Mouse (Mus musculus): ENCODE data around the gene Smg6. TPM values are rescaled to one million over a fixed set of nuclear protein-coding genes. Genes with fewer than 3 reads are reported as not detected.

Gene Smg6
- polyA plus RNA-seq, 1 experiment from 2014 or later, result 18.5 TPM

DNA sequence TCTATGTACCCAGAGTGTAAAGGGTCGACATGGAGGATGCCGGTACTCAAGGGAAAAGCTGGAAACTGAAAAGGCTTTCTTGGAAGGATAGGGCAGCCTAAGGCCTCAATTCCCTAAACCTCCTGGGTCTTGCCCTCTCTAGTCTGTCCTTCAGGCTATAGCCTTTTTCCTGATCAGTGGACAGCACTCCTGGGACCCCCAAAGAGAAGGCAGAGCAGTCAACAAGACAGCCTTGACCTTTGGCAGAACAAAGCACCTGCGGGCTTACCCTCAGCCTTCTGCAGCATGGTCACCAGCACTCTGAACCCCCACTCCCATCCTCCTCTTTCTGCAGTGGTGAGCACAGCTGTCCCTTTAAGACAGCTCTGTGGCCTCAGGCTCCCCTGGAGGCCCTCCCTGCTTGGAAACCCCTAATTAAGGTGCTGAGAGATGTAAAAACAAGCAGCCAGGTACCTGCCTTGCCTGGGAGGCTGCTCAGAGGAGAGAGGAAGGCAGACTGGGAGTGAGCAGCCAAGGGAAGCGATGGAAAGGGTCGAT, 265.4 kb downstream of the Smg6 start, which contains the start of gene Dph1:
Gene Dph1, minus strand, starts transcription at position 337 of the 537 bp plus-strand sequence.
- H3K9me3 ChIP-seq (ENCODE audit: control insufficient read depth, low read length), result no peaks in the 10 kb centered on the region
- peak within 1 kb of the TSS; percentile 72 for H3K9ac ChIP-seq (ENCODE audit: low read length)
- peak within 1 kb of the TSS; percentile 91 for H3K4me2 ChIP-seq (ENCODE audit: low read depth, severe bottlenecking)
- WGBS, result 51% methylated on average over 5 of the region's 5 CpGs
- H3K27me3 ChIP-seq (ENCODE audit: control insufficient read depth, insufficient read depth, low read length), result peaks cover 38% of the 10 kb centered on the region
- H3K4me1 ChIP-seq (ENCODE audit: control insufficient read depth, insufficient read depth, low read length), result peaks cover 29% of the 10 kb centered on the region
- H3K27ac ChIP-seq (replicated peaks; ENCODE audit: low read depth, low read length), result no peak within 1 kb of the TSS
- ATAC-seq (ENCODE audit: insufficient number of reproducible peaks, low FRiP score, low TSS enrichment, low read depth) (no peak), DNase-seq (ENCODE audit: low spot score) (no peak)
- no peaks in the 10 kb centered on the region for H3K36me3 ChIP-seq (ENCODE audit: control insufficient read depth, insufficient read depth, low read length)
- H3K4me3 ChIP-seq (ENCODE audit: low read depth, low read length), result peak within 1 kb of the TSS; percentile 88

DNA sequence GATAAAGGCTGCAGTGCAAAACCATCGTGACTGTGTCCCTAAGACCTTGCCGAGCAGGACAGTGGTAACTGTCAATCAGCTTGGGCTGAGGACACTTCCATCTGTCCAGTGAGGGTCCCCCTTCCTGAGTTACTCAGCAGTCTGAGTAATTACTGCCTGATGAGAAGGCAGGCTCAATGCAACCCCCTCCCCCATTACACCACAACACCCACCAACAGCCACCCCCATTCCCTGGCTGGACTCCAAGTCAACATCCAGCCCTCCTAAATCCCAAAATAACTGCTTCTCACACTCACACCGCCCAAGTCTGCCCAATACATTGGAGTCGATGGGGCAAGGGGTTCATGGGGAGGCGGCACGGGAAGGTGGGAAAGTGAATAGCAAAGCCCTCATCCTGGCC, 266.2 kb downstream of the Smg6 start:
- no peak for ATAC-seq (ENCODE audit: insufficient number of reproducible peaks, low FRiP score, low TSS enrichment, low read depth)
- H3K9me3 ChIP-seq (ENCODE audit: control insufficient read depth, low read length), result no peaks in the 10 kb centered on the region
- DNase-seq (ENCODE audit: low spot score), result no peak
- no peak overlapping the region for H3K4me2 ChIP-seq (ENCODE audit: low read depth, severe bottlenecking)
- H3K27me3 ChIP-seq (ENCODE audit: control insufficient read depth, insufficient read depth, low read length), result peaks cover 42% of the 10 kb centered on the region
- H3K4me1 ChIP-seq (ENCODE audit: control insufficient read depth, insufficient read depth, low read length), result peaks cover 29% of the 10 kb centered on the region
- no peak overlapping the region for H3K4me3 ChIP-seq (ENCODE audit: low read depth, low read length)
- no peaks in the 10 kb centered on the region for H3K36me3 ChIP-seq (ENCODE audit: control insufficient read depth, insufficient read depth, low read length)
- H3K27ac ChIP-seq (replicated peaks; ENCODE audit: low read depth, low read length), result no peak overlapping the region
- H3K9ac ChIP-seq (ENCODE audit: low read length), result no peak overlapping the region
- WGBS, result 61% methylated on average over 6 of the region's 6 CpGs

DNA sequence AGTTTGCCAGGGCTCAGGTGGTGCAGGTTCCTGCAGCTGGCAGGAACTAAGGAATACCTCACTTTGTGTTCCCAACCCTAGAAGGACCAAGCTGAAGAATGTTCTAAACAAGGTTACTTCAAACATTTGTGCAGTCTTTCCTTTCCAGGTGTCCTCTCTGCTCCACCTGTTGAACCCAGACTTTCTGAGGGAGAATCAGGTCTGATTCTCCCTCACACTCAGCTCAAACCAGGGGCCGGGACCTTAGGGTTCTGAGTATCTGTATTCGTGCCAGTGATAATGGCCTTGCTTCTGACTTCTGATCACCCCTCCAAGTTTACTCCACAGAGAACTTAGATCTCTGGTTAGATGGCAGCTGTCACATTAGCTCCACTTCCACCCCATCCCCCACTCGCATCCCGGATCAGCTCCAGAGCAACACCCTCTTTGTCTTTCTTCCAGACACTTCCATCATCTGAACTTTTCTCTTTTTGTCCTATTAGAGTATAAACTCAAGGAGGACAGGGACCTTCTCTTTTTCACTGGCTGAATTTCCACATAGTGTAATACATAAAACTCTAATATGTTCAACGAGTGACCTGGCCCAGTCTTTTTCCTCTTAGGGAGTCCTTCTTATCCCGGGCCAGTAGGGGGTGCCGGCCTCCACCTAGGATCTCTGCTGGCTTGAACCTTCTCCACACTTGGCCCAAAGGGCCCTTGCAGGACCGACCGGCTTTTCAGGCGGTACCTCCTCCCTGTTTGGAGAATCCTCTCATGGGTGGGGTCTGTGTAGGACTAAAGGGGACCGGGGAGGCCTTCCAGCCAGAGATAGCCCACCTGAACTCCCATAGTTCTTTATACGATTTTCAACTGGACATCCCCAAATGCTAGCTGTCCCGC, 267.0 kb downstream of the Smg6 start:
- DNase-seq (ENCODE audit: low spot score) (peak; percentile 85), ATAC-seq (ENCODE audit: insufficient number of reproducible peaks, low FRiP score, low TSS enrichment, low read depth) (peak; percentile 41)
- peak overlapping the region; percentile 44 for H3K4me3 ChIP-seq (ENCODE audit: low read depth, low read length)
- no peaks in the 10 kb centered on the region for H3K9me3 ChIP-seq (ENCODE audit: control insufficient read depth, low read length)
- peaks cover 29% of the 10 kb centered on the region for H3K4me1 ChIP-seq (ENCODE audit: control insufficient read depth, insufficient read depth, low read length)
- peak overlapping the region; percentile 60 for H3K4me2 ChIP-seq (ENCODE audit: low read depth, severe bottlenecking)
- 23% methylated on average over 13 of the region's 13 CpGs for WGBS
- no peak overlapping the region for H3K9ac ChIP-seq (ENCODE audit: low read length)
- H3K27ac ChIP-seq (replicated peaks; ENCODE audit: low read depth, low read length), result no peak overlapping the region
- H3K27me3 ChIP-seq (ENCODE audit: control insufficient read depth, insufficient read depth, low read length), result peaks cover 42% of the 10 kb centered on the region
- no peaks in the 10 kb centered on the region for H3K36me3 ChIP-seq (ENCODE audit: control insufficient read depth, insufficient read depth, low read length)

DNA sequence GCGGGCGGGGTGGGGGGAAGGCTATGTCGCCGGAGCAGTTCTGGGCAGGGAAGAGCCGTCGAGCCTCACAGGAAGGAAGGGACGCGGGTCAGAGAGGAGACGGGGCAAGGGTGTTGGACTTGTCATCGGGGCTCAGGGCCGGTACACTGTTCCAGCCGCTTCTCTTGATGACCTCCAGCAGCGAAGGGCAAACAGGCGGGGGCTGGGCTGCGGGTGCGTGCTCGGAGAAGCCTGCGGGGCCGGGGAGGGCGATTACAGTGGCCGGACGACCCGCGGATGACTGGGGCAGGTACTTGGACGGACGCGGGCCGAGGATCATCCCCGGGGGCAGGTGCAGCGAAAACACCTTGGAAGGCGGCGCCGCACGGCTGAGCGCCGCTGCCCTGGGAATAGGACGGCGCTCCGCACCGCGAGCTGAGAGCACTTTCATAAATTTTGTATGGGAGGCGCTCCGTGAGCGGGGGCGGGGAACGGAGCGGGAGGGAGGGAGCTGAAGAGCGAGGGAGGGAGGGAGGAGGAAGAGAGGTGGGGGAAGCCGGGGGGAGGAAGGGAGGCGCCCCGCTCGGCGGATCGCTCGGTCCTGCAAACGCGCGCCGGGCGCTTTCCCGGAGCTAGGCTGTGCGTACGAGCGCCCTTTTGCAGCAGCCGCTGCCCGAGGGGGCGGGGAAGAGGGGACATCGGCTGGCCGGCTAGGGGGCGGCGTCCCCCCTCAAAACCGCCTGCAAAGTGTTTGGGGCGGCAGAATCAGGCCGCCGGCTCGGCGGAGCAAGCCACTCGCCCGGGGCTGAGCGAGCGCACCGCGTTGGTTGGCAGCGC, 267.8 kb downstream of the Smg6 start, which contains the start of gene Rtn4rl1:
Gene Rtn4rl1, plus strand, starts transcription at position 528 of the 816 bp plus-strand sequence.
- ATAC-seq (ENCODE audit: insufficient number of reproducible peaks, low FRiP score, low TSS enrichment, low read depth), result no peak
- peak within 1 kb of the TSS; percentile 60 for H3K4me2 ChIP-seq (ENCODE audit: low read depth, severe bottlenecking)
- no peak within 1 kb of the TSS for H3K27ac ChIP-seq (replicated peaks; ENCODE audit: low read depth, low read length)
- peak; percentile 59 for DNase-seq (ENCODE audit: low spot score)
- H3K4me3 ChIP-seq (ENCODE audit: low read depth, low read length), result peak within 1 kb of the TSS; percentile 44
- H3K9me3 ChIP-seq (ENCODE audit: control insufficient read depth, low read length), result no peaks in the 10 kb centered on the region
- under 1% methylated on average over 64 of the region's 84 CpGs for WGBS
- H3K36me3 ChIP-seq (ENCODE audit: control insufficient read depth, insufficient read depth, low read length), result no peaks in the 10 kb centered on the region
- H3K4me1 ChIP-seq (ENCODE audit: control insufficient read depth, insufficient read depth, low read length), result peaks cover 29% of the 10 kb centered on the region
- peaks cover 42% of the 10 kb centered on the region for H3K27me3 ChIP-seq (ENCODE audit: control insufficient read depth, insufficient read depth, low read length)
- peak within 1 kb of the TSS; percentile 45 for H3K9ac ChIP-seq (ENCODE audit: low read length)

DNA sequence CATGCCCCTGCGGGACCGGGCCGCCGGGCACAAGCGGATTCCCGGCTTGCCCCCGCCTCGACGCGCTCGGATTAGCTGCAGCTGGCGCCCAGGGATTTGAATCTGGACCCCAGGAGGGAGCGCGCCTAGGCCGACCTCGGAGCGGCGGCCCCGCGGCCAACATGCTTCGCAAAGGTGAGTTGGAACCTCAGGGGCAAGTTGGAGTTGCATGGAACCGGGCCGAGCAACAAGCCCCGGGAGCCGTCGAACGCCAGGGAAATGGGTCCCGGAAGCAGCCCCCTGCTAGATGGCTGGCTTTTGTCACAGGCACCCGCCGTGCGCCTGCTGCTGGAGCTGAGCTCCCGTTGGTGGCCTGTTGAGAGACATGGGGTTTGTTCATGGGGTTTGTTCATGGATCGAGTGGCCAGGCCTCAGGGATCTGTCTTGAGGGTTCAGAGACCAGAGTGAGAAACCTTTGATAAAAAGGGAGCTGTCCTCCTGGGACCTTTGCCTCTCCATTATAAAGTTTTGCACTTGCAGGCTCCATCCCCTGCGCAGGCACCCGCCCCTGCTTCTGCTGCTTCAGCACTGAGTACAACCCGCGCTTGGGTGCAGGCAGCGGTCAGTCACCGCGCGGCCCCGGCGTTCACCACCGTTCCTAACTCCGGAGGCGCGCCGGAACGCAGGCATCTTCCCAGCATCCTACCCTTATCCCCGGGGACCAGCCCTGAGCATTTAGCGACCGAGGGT, 268.7 kb downstream of the Smg6 start:
- Histone ChIP-seq H3K4me1 (ENCODE audit: control insufficient read depth, insufficient read depth, low read length) (peaks cover 29% of the 10 kb centered on the region), H3K36me3 (ENCODE audit: control insufficient read depth, insufficient read depth, low read length) (no peaks in the 10 kb centered on the region), H3K27ac (replicated peaks; ENCODE audit: low read depth, low read length) (no peak overlapping the region), H3K27me3 (ENCODE audit: control insufficient read depth, insufficient read depth, low read length) (peaks cover 42% of the 10 kb centered on the region), H3K9ac (ENCODE audit: low read length) (peak overlapping the region; percentile 45), H3K9me3 (ENCODE audit: control insufficient read depth, low read length) (no peaks in the 10 kb centered on the region), H3K4me3 (ENCODE audit: low read depth, low read length) (peak overlapping the region; percentile 44), H3K4me2 (ENCODE audit: low read depth, severe bottlenecking) (peak overlapping the region; percentile 60)
- DNase-seq (ENCODE audit: low spot score) (peak; percentile 68), ATAC-seq (ENCODE audit: insufficient number of reproducible peaks, low FRiP score, low TSS enrichment, low read depth) (no peak)
- WGBS, result under 1% methylated on average over 52 of the region's 52 CpGs

DNA sequence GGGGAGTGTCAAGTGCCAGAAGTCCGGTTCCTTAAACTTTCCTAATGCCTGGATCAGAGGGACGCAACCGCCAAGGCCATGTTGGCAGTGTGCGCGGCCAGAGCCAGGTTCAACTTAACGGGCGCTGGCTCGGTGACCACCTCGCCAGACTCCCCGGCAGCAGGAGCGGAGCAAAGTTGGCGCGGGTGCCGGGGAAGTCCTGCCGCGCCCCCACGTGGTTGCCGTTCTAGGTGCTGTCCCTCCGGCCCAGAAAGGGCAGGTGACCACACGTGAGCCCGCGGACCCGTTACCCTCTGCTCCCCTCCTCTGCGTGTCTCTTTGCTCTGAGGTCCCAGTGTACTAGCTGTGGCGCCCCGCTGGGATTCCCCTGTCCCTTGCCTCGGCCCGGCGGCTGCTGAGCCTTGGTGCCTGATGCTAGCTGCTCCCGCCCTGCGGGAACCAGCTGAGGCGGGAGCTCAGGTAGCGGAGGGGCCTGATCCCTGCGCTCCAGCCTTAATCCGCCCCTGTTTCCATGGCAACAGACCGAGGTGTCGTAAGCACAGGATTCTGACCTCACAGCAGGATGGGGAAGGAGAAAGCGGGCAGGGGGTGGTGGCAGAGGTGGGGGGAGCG, 269.3 kb downstream of the Smg6 start:
- Histone ChIP-seq H3K9me3 (ENCODE audit: control insufficient read depth, low read length) (no peaks in the 10 kb centered on the region), H3K9ac (ENCODE audit: low read length) (peak overlapping the region; percentile 4), H3K27me3 (ENCODE audit: control insufficient read depth, insufficient read depth, low read length) (peaks cover 42% of the 10 kb centered on the region), H3K4me1 (ENCODE audit: control insufficient read depth, insufficient read depth, low read length) (peaks cover 24% of the 10 kb centered on the region), H3K36me3 (ENCODE audit: control insufficient read depth, insufficient read depth, low read length) (no peaks in the 10 kb centered on the region), H3K27ac (replicated peaks; ENCODE audit: low read depth, low read length) (no peak overlapping the region), H3K4me2 (ENCODE audit: low read depth, severe bottlenecking) (peak overlapping the region; percentile 60), H3K4me3 (ENCODE audit: low read depth, low read length) (peak overlapping the region; percentile 44)
- DNase-seq (ENCODE audit: low spot score), result peak; percentile 83
- ATAC-seq (ENCODE audit: insufficient number of reproducible peaks, low FRiP score, low TSS enrichment, low read depth), result 0 out of 2 replicates have a peak, but pooled peaks have one; percentile 19
- WGBS, result under 1% methylated on average over 39 of the region's 39 CpGs

DNA sequence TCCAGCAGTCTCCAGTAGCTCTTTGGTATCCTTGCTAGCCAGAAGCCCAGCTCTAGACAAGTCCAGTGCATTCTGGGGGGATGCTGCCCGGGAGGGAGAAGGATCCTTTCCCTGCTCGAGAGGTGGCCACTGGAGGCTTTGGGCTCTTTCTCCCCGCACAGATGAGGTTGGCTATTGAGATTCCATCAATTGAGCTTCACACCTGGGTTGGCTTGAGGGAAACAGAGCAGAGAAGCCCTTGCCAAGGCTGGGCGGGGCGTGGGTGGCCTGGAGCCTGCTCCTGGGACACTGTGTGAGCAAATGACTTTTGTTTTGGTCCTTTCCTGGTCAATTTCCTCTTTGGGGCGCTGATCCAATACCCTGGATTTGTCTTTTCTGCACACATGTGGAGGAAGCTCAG, 270.5 kb downstream of the Smg6 start:
- no peaks in the 10 kb centered on the region for H3K9me3 ChIP-seq (ENCODE audit: control insufficient read depth, low read length)
- 49% methylated on average over 6 of the region's 6 CpGs for WGBS
- no peak overlapping the region for H3K4me2 ChIP-seq (ENCODE audit: low read depth, severe bottlenecking)
- no peak overlapping the region for H3K27ac ChIP-seq (replicated peaks; ENCODE audit: low read depth, low read length)
- H3K4me1 ChIP-seq (ENCODE audit: control insufficient read depth, insufficient read depth, low read length), result peaks cover 19% of the 10 kb centered on the region
- H3K36me3 ChIP-seq (ENCODE audit: control insufficient read depth, insufficient read depth, low read length), result no peaks in the 10 kb centered on the region
- H3K9ac ChIP-seq (ENCODE audit: low read length), result no peak overlapping the region
- DNase-seq (ENCODE audit: low spot score), result no peak
- no peak overlapping the region for H3K4me3 ChIP-seq (ENCODE audit: low read depth, low read length)
- peaks cover 41% of the 10 kb centered on the region for H3K27me3 ChIP-seq (ENCODE audit: control insufficient read depth, insufficient read depth, low read length)
- ATAC-seq (ENCODE audit: insufficient number of reproducible peaks, low FRiP score, low TSS enrichment, low read depth), result no peak

Measured in limb, embryonic 11.5 days (tissue).